Mouse (Mus musculus): Measurements from ENCODE around the gene Ncor2. TPM values are rescaled to one million over a fixed set of nuclear protein-coding genes. Genes with fewer than 3 reads are reported as not detected.

Ncor2 gene
- polyA plus RNA-seq, 1 experiment from 2014 or later, result 17.6 TPM

- Histone ChIP-seq H3K9me3 (replicated peaks; ENCODE audit: control insufficient read depth, low read length) (no peaks in the 10 kb centered on the region), H3K4me3 (ENCODE audit: low read length) (no peak overlapping the region), H3K27ac (ENCODE audit: low read length) (no peak overlapping the region), H3K27me3 (ENCODE audit: control insufficient read depth, insufficient read depth, low read length) (no peaks in the 10 kb centered on the region), H3K4me2 (ENCODE audit: low read depth, low read length) (no peak overlapping the region), H3K36me3 (ENCODE audit: control insufficient read depth, insufficient read depth) (peaks cover 14% of the 10 kb centered on the region), H3K4me1 (ENCODE audit: control insufficient read depth, insufficient read depth, low read length) (peaks cover 41% of the 10 kb centered on the region), H3K9ac (ENCODE audit: low read length) (no peak overlapping the region)
- no peak for ATAC-seq (replicated peaks; ENCODE audit: extremely low read depth, insufficient read depth, low FRiP score)
- WGBS, result 58% methylated on average over 16 of the region's 16 CpGs
Observed at GRCm38 (mm10) chr5:125068371-125068951, 110.6 kb downstream of the Ncor2 start.

GRCm38 (mm10) chr5:125067673-125068072 is 111.3 kb downstream of the Ncor2 start:
- H3K27ac ChIP-seq (ENCODE audit: low read length), result no peak overlapping the region
- H3K9me3 ChIP-seq (replicated peaks; ENCODE audit: control insufficient read depth, low read length), result no peaks in the 10 kb centered on the region
- no peak for ATAC-seq (replicated peaks; ENCODE audit: extremely low read depth, insufficient read depth, low FRiP score)
- H3K4me1 ChIP-seq (ENCODE audit: control insufficient read depth, insufficient read depth, low read length), result peaks cover 35% of the 10 kb centered on the region
- H3K36me3 ChIP-seq (ENCODE audit: control insufficient read depth, insufficient read depth), result peaks cover 14% of the 10 kb centered on the region
- H3K4me3 ChIP-seq (ENCODE audit: low read length), result no peak overlapping the region
- H3K9ac ChIP-seq (ENCODE audit: low read length), result no peak overlapping the region
- no peak overlapping the region for H3K4me2 ChIP-seq (ENCODE audit: low read depth, low read length)
- H3K27me3 ChIP-seq (ENCODE audit: control insufficient read depth, insufficient read depth, low read length), result no peaks in the 10 kb centered on the region
- WGBS, result 84% methylated on average over 14 of the region's 14 CpGs

DNA sequence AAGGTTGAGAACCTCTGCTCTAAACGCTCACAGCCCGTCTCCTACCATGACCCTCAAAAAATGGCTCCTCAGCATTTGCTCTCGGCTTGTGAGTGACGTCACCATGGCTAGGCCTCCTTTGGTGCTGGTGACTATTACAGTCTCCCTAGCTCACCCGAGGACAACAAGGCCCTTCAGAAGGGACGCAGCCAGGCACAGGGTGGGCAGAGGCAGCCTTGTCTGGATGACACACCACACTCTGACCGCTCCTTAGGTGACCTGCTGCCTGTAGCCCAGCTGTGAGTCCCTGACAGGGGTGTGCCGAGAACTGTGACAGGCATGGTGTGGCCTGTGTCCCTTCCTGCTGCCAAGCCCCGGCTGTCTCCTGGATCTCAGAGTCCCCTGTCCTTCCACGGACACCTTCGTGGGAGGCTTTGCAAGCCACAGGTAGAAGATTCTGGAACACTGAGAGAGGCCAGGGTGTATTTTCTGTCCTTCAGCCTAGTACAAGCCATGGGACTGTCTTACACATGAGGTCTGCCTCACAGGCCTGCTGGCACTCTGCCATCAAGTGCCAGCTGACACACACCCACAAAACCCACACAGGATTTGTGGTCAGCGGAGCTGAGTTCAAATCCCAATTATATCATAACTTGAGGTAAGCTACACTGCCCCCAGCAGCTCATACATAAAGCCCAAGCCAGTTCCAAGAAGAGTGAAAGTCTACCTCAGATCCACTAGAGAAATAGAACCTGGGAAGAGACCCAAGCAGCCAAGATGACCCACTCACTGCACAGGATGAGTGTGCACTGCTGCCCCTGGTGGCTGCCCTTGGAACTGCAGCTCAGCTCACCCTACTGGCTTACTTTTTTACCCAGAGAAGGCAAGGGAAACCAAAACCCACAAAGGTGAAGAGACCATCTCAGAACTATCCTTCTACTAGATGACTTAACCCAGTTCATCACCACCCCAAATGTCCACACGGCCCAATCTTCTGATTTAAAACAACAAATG is 112.2 kb downstream of the Ncor2 start:
- Histone ChIP-seq H3K4me1 (ENCODE audit: control insufficient read depth, insufficient read depth, low read length) (peaks cover 28% of the 10 kb centered on the region), H3K9ac (ENCODE audit: low read length) (no peak overlapping the region), H3K36me3 (ENCODE audit: control insufficient read depth, insufficient read depth) (peaks cover 14% of the 10 kb centered on the region), H3K4me3 (ENCODE audit: low read length) (no peak overlapping the region), H3K9me3 (replicated peaks; ENCODE audit: control insufficient read depth, low read length) (no peaks in the 10 kb centered on the region), H3K27me3 (ENCODE audit: control insufficient read depth, insufficient read depth, low read length) (no peaks in the 10 kb centered on the region), H3K4me2 (ENCODE audit: low read depth, low read length) (no peak overlapping the region), H3K27ac (ENCODE audit: low read length) (no peak overlapping the region)
- 88% methylated on average over 13 of the region's 13 CpGs for WGBS
- no peak for ATAC-seq (replicated peaks; ENCODE audit: extremely low read depth, insufficient read depth, low FRiP score)

- 55% methylated on average over 17 of the region's 17 CpGs for WGBS
- H3K9me3 ChIP-seq (replicated peaks; ENCODE audit: control insufficient read depth, low read length), result no peaks in the 10 kb centered on the region
- H3K4me3 ChIP-seq (ENCODE audit: low read length), result no peak overlapping the region
- H3K36me3 ChIP-seq (ENCODE audit: control insufficient read depth, insufficient read depth), result peaks cover 14% of the 10 kb centered on the region
- H3K27me3 ChIP-seq (ENCODE audit: control insufficient read depth, insufficient read depth, low read length), result no peaks in the 10 kb centered on the region
- peaks cover 22% of the 10 kb centered on the region for H3K4me1 ChIP-seq (ENCODE audit: control insufficient read depth, insufficient read depth, low read length)
- no peak overlapping the region for H3K4me2 ChIP-seq (ENCODE audit: low read depth, low read length)
- H3K27ac ChIP-seq (ENCODE audit: low read length), result no peak overlapping the region
- no peak overlapping the region for H3K9ac ChIP-seq (ENCODE audit: low read length)
- ATAC-seq (replicated peaks; ENCODE audit: extremely low read depth, insufficient read depth, low FRiP score), result no peak
Observed at GRCm38 (mm10) chr5:125063015-125063414, 116.0 kb downstream of the Ncor2 start.

DNA sequence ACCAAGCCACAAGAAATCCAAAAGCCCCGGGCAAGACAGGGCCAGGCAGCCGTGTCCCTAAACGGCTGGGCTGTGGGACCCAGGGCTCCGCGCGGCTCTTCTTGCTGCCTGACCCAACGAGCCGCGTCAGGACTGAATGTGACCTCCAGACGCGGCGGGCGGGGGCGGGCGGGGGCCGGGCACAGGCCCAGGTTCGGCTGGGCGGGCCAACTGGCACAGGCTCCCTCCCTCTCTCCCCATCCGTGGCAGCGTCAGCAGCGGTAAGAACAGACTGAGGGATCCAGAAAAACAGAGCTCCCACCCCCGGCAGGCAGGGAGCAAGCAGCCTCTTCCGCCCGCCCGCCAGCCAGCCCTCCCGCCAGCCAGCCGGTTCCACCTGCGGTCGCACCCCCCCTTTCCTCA is 120.8 kb downstream of the Ncor2 start:
- ATAC-seq (replicated peaks; ENCODE audit: extremely low read depth, insufficient read depth, low FRiP score), result peak; percentile 79
- H3K27ac ChIP-seq (ENCODE audit: low read length), result peak overlapping the region; percentile 64
- H3K9me3 ChIP-seq (replicated peaks; ENCODE audit: control insufficient read depth, low read length), result no peaks in the 10 kb centered on the region

GRCm38 (mm10) chr5:125057555-125058266 is 121.3 kb downstream of the Ncor2 start:
- Histone ChIP-seq H3K4me1 (ENCODE audit: control insufficient read depth, insufficient read depth, low read length) (peaks cover 71% of the 10 kb centered on the region), H3K36me3 (ENCODE audit: control insufficient read depth, insufficient read depth) (peaks cover 7% of the 10 kb centered on the region; the same call in 1 of the 2 replicates), H3K27me3 (ENCODE audit: control insufficient read depth, insufficient read depth, low read length) (no peaks in the 10 kb centered on the region), H3K27ac (ENCODE audit: low read length) (peak overlapping the region; percentile 64), H3K4me3 (ENCODE audit: low read length) (peak overlapping the region; percentile 54), H3K4me2 (ENCODE audit: low read depth, low read length) (peak overlapping the region; percentile 79), H3K9ac (ENCODE audit: low read length) (peak overlapping the region; percentile 69), H3K9me3 (replicated peaks; ENCODE audit: control insufficient read depth, low read length) (no peaks in the 10 kb centered on the region)
- 16% methylated on average over 29 of the region's 29 CpGs for WGBS
- no peak; the same call in 1 of the 2 replicates for ATAC-seq (replicated peaks; ENCODE audit: extremely low read depth, insufficient read depth, low FRiP score)

More for the DNA sequence above, 120.8 kb downstream of the Ncor2 start:
- Histone ChIP-seq H3K9ac (ENCODE audit: low read length) (peak overlapping the region; percentile 69), H3K4me1 (ENCODE audit: control insufficient read depth, insufficient read depth, low read length) (peaks cover 66% of the 10 kb centered on the region), H3K4me2 (ENCODE audit: low read depth, low read length) (peak overlapping the region; percentile 79), H3K27me3 (ENCODE audit: control insufficient read depth, insufficient read depth, low read length) (no peaks in the 10 kb centered on the region), H3K4me3 (ENCODE audit: low read length) (peak overlapping the region; percentile 54), H3K36me3 (ENCODE audit: control insufficient read depth, insufficient read depth) (peaks cover 7% of the 10 kb centered on the region; the same call in 1 of the 2 replicates)
- WGBS, result under 1% methylated on average over 22 of the region's 29 CpGs

- Histone ChIP-seq H3K4me3 (ENCODE audit: low read length) (peak overlapping the region; percentile 54), H3K27me3 (ENCODE audit: control insufficient read depth, insufficient read depth, low read length) (no peaks in the 10 kb centered on the region), H3K4me2 (ENCODE audit: low read depth, low read length) (peak overlapping the region; percentile 79), H3K9me3 (replicated peaks; ENCODE audit: control insufficient read depth, low read length) (no peaks in the 10 kb centered on the region), H3K27ac (ENCODE audit: low read length) (peak overlapping the region; percentile 64), H3K9ac (ENCODE audit: low read length) (peak overlapping the region; percentile 69), H3K4me1 (ENCODE audit: control insufficient read depth, insufficient read depth, low read length) (peaks cover 79% of the 10 kb centered on the region), H3K36me3 (ENCODE audit: control insufficient read depth, insufficient read depth) (peaks cover 7% of the 10 kb centered on the region; the same call in 1 of the 2 replicates)
- WGBS, result 21% methylated on average over 19 of the region's 19 CpGs
- ATAC-seq (replicated peaks; ENCODE audit: extremely low read depth, insufficient read depth, low FRiP score), result no peak
Observed at GRCm38 (mm10) chr5:125056696-125057554, 122.1 kb downstream of the Ncor2 start.

DNA sequence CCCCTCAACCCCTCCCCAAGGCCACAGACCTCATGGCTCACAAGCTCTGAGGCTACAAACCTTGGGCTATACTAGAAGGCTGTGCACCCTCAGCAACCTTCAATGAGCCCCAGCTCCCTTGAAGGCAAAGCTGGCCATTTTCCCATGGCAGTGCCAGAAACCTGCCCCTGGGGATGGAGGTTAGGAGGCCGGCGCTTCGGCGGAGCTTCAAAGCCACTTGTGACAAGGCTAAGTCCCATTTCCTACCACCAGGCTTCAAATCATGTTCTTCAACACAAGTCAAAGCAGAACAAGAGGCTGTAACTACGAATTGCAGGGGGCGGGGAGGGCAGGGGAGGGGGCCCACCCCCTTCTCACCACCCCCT is 122.7 kb downstream of the Ncor2 start:
- WGBS, result 49% methylated on average over 6 of the region's 6 CpGs
- no peak for ATAC-seq (replicated peaks; ENCODE audit: extremely low read depth, insufficient read depth, low FRiP score)
- Histone ChIP-seq H3K27ac (ENCODE audit: low read length) (peak overlapping the region; percentile 64), H3K9ac (ENCODE audit: low read length) (peak overlapping the region; percentile 69), H3K27me3 (ENCODE audit: control insufficient read depth, insufficient read depth, low read length) (no peaks in the 10 kb centered on the region), H3K4me3 (ENCODE audit: low read length) (peak overlapping the region; percentile 54), H3K4me1 (ENCODE audit: control insufficient read depth, insufficient read depth, low read length) (peaks cover 78% of the 10 kb centered on the region), H3K4me2 (ENCODE audit: low read depth, low read length) (peak overlapping the region; percentile 79), H3K9me3 (replicated peaks; ENCODE audit: control insufficient read depth, low read length) (no peaks in the 10 kb centered on the region), H3K36me3 (ENCODE audit: control insufficient read depth, insufficient read depth) (peaks cover 7% of the 10 kb centered on the region; the same call in 1 of the 2 replicates)

Measured in heart, embryonic 16.5 days (tissue).